Mouse (Mus musculus): ENCODE results near the gene Gatb. TPM values are rescaled to one million over a fixed set of nuclear protein-coding genes. Genes with fewer than 3 reads are reported as not detected.

Gene Gatb
- total RNA-seq, 2 experiments from 2014 or later, result 16.0 to 16.7 TPM

GRCm38 (mm10) chr3:85703141-85703882 lies 129.4 kb downstream of the Gatb start:
- no peak for DNase-seq (ENCODE audit: low spot score)

Other genes with a start within 250 kb of the Gatb start
- gene Fam160a1, start 243.2 kb downstream of the Gatb start, total RNA-seq (2021), result 10 to 100 TPM; 50.7 to 54.3 TPM